Mouse (Mus musculus) frontal cortex, adult 2 months (tissue): ENCODE results near the gene Acot8. TPM values are rescaled to one million over a fixed set of nuclear protein-coding genes. Genes with fewer than 3 reads are reported as not detected.
A peak's percentile ranks its signal among the peaks of the same experiment; 100 is the strongest.

ENCODE experiments used
- DNase-seq, 2 experiments: peaks; one replicate each; pipeline ENCODE4 v3.0.0; 2022; ENCODE audit warnings: low spot score in 1 of 2; ENCODE audit errors: extremely low spot score in 1 of 2
- polyA plus RNA-seq: library from polyadenylated mRNA; depleted of rRNA; stranded (reverse); fragments of >200 nt; gene quantifications from 2 replicates; pipeline ENCODE4 v1.2.3, GENCODE M21; 2012

The Acot8 gene
- polyA plus RNA-seq, 1 experiment, result 35.0 TPM

DNA sequence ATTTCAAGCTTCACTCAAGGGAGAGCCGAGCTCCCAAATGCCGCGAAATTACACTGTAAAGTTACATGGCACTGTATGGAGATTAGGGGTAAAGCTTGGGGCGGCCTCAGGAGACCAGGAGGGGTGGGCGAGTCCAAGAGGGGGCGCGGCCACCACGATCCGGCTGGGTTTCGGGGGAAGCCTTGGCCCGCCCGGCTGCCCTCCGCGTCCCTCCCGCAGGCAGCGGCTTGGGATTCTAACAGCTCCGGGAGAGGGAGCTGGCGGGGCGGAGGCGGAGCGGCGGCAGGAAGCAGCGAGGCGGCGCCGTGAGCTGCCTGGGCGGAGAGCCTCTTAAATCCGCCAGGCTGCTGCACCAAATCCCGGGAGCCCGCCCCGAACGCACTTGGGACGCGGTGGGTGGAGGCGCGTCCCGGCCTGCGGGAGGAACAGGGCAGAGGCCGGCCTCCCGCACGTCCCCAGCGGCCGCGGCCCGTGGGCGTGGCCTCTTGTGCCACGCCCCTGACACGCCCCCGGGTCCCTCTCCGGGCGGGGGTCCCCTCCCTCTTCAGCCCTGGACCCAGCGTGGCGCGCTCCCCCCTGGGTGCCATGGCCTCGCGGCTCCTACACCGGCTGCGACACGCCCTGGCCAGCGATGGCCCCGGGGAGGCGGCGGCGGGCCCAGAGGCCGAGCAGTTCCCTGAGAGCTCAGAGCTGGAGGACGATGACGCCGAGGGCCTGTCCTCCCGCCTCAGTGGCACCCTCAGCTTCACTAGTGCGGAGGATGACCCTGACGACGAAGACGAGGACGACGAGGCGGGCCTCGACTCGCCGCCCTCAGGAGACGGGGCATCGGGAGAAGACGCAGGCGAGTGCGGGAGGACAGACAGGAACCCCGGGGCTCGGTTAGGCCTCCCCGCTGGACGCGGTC lies 18.9 kb downstream of the Acot8 start, which contains the start of gene Snx21:
Gene Snx21, plus strand, starts transcription at position 343 of the 907 bp plus-strand sequence.
- peak; percentile 72 to 88 for DNase-seq

GRCm38 (mm10) chr2:164784869-164785420 lies 19.7 kb downstream of the Acot8 start:
- DNase-seq, result no peak

DNA sequence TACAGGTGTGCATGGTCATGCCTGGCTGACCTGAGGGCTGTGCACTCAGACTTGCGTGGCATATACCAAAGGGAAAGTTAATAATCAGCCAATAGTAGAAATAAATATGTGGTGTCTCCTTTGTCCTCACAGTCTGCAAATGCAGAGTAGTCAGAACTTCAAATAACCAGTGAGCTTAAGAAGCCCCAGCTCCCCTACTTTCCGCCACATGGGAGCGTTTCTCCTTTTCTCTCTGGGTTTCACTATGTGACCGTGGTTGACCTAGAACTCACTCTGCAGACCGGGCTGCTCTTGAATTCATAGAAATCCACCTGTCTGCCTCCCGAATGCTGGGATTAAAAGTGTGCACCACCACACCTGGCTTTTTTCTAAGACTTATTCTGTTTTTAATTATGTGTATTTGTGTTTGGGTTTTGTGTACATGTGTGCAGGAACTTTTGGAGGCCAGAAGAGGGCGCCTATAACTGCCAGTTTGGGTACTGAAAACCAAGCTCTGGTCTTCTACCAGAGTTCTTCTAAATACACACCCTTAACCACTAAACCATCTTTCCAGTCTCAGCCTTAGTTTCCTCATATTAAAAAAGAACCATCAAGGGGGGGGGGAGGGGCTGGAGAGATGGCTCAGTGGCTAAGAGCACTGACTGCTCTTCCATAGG lies 20.6 kb downstream of the Acot8 start:
- no peak for DNase-seq

DNA sequence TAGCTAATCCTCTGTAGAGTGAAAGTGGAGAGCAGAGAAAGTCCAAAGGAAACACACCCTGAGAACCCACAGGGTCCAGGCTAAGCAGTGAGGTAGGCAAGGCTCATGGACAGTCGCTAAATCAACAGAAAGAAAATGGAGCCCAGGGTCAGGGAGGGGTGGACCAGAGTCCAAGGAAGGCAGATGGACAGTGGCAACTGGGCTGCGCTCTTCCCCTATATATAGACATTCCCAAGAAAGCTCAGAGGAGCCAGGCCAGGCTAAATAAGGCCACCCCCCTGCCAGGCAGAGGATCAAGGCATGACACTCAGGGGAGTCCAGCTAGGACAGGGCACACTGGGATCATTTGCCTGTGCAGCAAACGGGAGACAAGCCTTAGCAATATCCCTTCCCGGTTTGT lies 22.8 kb downstream of the Acot8 start:
- DNase-seq, result no peak

- no peak for DNase-seq
Observed at GRCm38 (mm10) chr2:164779481-164780086, 25.1 kb downstream of the Acot8 start, which contains the start of gene Tnnc2. Gene Tnnc2 (minus strand): TSS chr2:164779967.

DNA sequence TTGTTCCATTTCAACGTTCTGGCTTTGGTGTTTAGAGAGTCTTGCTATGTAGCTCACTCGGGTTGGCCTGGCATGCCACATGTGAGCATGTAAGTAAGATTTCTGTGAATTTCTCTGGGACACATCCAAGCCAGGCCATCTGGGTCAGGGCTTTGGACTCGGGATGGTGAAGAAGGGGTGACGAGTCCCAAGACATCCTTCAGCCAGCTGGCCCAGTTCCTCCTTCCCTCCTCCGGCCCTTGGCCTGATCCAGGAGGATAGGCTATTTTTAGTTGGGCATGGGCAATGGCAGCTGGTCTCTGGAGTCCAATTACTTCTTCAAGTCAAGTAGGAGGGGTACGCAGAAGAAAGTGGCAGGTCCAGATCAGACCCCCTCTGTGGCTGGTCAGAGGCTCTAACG lies 25.9 kb downstream of the Acot8 start:
- no peak for DNase-seq

DNA sequence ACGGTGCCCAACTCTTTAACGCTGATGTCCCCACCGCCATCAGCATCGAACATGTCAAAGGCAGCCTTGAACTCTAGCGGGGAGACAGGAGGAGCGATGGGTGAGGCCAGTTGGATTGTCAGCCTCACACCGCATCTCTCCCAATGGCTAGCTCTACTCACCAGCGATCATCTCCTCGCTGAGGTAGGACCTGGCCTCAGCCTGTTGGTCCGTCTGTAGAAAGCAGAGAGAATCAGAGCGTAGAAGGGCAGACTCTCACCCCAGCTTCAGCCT lies 26.7 kb downstream of the Acot8 start:
- DNase-seq, result no peak

- no peak for DNase-seq
Observed at GRCm38 (mm10) chr2:164777246-164778014, 27.3 kb downstream of the Acot8 start.

GRCm38 (mm10) chr2:164776801-164777200 lies 27.9 kb downstream of the Acot8 start:
- no peak for DNase-seq

- DNase-seq, result no peak
Observed at GRCm38 (mm10) chr2:164776130-164776529, 28.6 kb downstream of the Acot8 start.

DNA sequence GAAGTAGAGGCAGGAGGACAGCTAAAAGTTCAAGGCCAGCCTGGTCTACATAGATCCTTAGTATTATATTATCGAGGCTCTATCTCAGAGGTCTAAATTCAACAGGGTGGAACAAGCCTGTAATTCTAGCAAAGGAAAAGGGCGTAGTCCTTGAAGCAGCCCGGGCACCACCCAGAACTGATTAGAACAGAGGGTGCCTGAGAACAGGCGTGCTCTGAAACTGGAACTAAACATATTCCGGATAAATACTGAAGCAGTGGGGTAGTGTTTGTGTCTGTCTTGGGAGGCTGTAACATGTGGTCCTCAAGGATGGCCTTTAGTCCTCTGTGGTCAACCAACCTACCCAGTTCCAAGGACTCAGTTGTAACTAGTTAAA lies 30.7 kb downstream of the Acot8 start:
- DNase-seq, result no peak

GRCm38 (mm10) chr2:164773229-164773988 lies 31.3 kb downstream of the Acot8 start:
- DNase-seq, result no peak

GRCm38 (mm10) chr2:164771123-164771522 lies 33.6 kb downstream of the Acot8 start:
- DNase-seq, result no peak

- DNase-seq, result no peak
Observed at GRCm38 (mm10) chr2:164770279-164770678, 34.4 kb downstream of the Acot8 start.

DNA sequence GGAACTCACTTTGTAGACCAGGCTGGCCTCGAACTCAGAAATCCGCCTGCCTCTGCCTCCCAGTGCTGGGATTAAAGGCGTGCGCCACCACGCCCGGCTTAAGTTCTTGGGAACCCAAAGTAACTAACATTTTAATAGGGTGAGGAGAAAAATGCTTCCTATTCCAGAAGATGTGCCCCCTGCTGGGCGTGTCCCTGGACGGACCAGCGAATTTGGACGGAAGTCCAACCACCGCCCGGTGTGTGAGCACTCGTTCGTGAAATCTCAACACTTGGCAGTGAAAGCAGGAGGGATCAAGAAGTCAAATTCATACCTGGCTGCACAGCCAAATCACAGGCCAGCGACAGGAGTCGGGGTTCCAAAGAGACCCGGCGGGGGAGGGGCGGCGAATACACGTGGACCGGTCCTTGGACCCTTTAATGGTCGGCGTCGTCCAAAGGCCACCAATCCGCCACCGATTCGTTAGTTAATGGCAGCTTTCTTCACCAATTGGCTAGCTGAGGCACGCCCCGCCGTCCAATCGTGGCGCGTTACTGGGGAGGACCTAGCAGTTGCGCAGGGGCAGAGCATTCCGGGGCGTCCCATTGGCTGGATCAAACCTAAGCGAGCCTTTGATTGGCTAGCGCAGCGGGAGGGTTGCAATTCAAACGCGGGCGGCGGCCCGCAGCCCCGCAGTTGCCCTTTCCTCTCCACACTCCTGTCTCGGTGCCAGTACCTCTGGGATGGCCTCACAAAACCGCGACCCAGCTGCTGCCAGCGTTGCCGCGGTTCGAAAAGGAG lies 35.2 kb downstream of the Acot8 start, which contains the start of gene Ube2c:
Gene Ube2c, plus strand, starts transcription at position 641 of the 780 bp plus-strand sequence.
- DNase-seq, result peak; percentile 96 to 99

- DNase-seq, result no peak
Observed at GRCm38 (mm10) chr2:164767812-164768540, 36.7 kb downstream of the Acot8 start.

DNA sequence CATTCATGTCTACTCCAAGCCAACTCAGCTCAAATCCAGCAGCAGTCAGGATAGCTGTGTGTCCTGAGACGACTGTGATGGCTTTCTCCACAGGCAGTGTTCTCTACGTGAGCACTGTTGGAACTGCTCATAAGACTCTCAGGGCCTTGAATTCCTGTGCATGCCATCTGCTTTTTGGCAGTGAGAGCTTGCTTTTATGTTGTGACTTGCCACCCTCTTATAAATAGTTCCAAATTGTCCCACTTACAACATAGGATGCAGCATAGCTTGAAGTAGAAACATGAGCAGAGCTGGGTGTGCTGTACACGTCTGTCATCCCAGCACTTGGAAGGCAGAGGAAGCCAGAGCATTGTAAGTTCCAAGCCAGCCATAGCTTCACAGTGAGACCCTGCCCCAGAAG lies 38.8 kb downstream of the Acot8 start:
- DNase-seq, result peak; percentile 59 to 60

GRCm38 (mm10) chr2:164762593-164762992 lies 42.1 kb downstream of the Acot8 start:
- DNase-seq, result no peak
